Mouse (Mus musculus): Measurements from ENCODE around the gene Galnt16. TPM values are rescaled to one million over a fixed set of nuclear protein-coding genes. Genes with fewer than 3 reads are reported as not detected.

Galnt16 gene
- polyA plus RNA-seq, 1 experiment from 2014 or later, result 0.45 TPM

GRCm38 (mm10) chr12:80620501-80620900, 102.4 kb downstream of the Galnt16 start:
- no peaks in the 10 kb centered on the region for H3K27me3 ChIP-seq
- no peak overlapping the region for H3K4me3 ChIP-seq (replicated peaks)
- H3K9ac ChIP-seq, result no peak overlapping the region
- no peak overlapping the region for H3K27ac ChIP-seq (replicated peaks)
- H3K4me1 ChIP-seq (replicated peaks), result 0 out of 2 replicates have a peak, but pooled peaks cover 2% of the 10 kb centered on the region
- H3K36me3 ChIP-seq (replicated peaks), result no peaks in the 10 kb centered on the region
- no peak for ATAC-seq (ENCODE audit: insufficient read depth)
- 51% methylated on average over 5 of the region's 5 CpGs for WGBS (ENCODE audit: insufficient replicate concordance)
- H3K4me2 ChIP-seq, result no peak overlapping the region
- no peaks in the 10 kb centered on the region for H3K9me3 ChIP-seq (replicated peaks)

- WGBS (ENCODE audit: insufficient replicate concordance), result 66% methylated on average over 5 of the region's 5 CpGs
- Histone ChIP-seq H3K4me3 (replicated peaks) (no peak overlapping the region), H3K36me3 (replicated peaks) (peaks cover 56% of the 10 kb centered on the region), H3K4me2 (no peak overlapping the region), H3K9me3 (replicated peaks) (no peaks in the 10 kb centered on the region), H3K27me3 (no peaks in the 10 kb centered on the region), H3K27ac (replicated peaks) (no peak overlapping the region), H3K4me1 (replicated peaks) (no peaks in the 10 kb centered on the region), H3K9ac (no peak overlapping the region)
- ATAC-seq (ENCODE audit: insufficient read depth), result no peak
Measured at GRCm38 (mm10) chr12:80631790-80632189, 113.7 kb downstream of the Galnt16 start.

- Histone ChIP-seq H3K4me1 (replicated peaks) (peaks cover 39% of the 10 kb centered on the region), H3K4me2 (peak overlapping the region; percentile 84), H3K9ac (peak overlapping the region; percentile 86), H3K36me3 (replicated peaks) (peaks cover 49% of the 10 kb centered on the region), H3K27ac (replicated peaks) (peak overlapping the region; percentile 76), H3K27me3 (no peaks in the 10 kb centered on the region), H3K9me3 (replicated peaks) (no peaks in the 10 kb centered on the region), H3K4me3 (replicated peaks) (peak overlapping the region; percentile 81)
- peak; percentile 40 for ATAC-seq (ENCODE audit: insufficient read depth)
- WGBS (ENCODE audit: insufficient replicate concordance), result 1% methylated on average over 48 of the region's 48 CpGs
Measured at GRCm38 (mm10) chr12:80642725-80643692, 124.9 kb downstream of the Galnt16 start.

GRCm38 (mm10) chr12:80643693-80644505, 125.8 kb downstream of the Galnt16 start, which contains the start of the genes Slc39a9 and Erh:
Gene Slc39a9 (plus strand): TSS chr12:80643883.
Gene Erh (minus strand): TSS chr12:80644341.
- peaks cover 46% of the 10 kb centered on the region for H3K36me3 ChIP-seq (replicated peaks)
- peak within 1 kb of the TSS; percentile 81 for H3K4me3 ChIP-seq (replicated peaks)
- peak within 1 kb of the TSS; percentile 86 for H3K9ac ChIP-seq
- peak within 1 kb of the TSS; percentile 84 for H3K4me2 ChIP-seq
- peaks cover 39% of the 10 kb centered on the region for H3K4me1 ChIP-seq (replicated peaks)
- H3K27ac ChIP-seq (replicated peaks), result peak within 1 kb of the TSS; percentile 76
- H3K9me3 ChIP-seq (replicated peaks), result no peaks in the 10 kb centered on the region
- ATAC-seq (ENCODE audit: insufficient read depth), result peak; percentile 96
- under 1% methylated on average over 50 of the region's 50 CpGs for WGBS (ENCODE audit: insufficient replicate concordance)
- H3K27me3 ChIP-seq, result no peaks in the 10 kb centered on the region

- H3K4me2 ChIP-seq, result peak overlapping the region; percentile 84
- H3K36me3 ChIP-seq (replicated peaks), result peaks cover 41% of the 10 kb centered on the region
- peak overlapping the region; percentile 81 for H3K4me3 ChIP-seq (replicated peaks)
- peaks cover 42% of the 10 kb centered on the region for H3K4me1 ChIP-seq (replicated peaks)
- no peaks in the 10 kb centered on the region for H3K27me3 ChIP-seq
- peak overlapping the region; percentile 76 for H3K27ac ChIP-seq (replicated peaks)
- H3K9me3 ChIP-seq (replicated peaks), result no peaks in the 10 kb centered on the region
- H3K9ac ChIP-seq, result peak overlapping the region; percentile 74
- no peak for ATAC-seq (ENCODE audit: insufficient read depth)
- WGBS (ENCODE audit: insufficient replicate concordance), result 5% methylated on average over 18 of the region's 18 CpGs
Measured at GRCm38 (mm10) chr12:80644506-80644868, 126.4 kb downstream of the Galnt16 start.

- WGBS (ENCODE audit: insufficient replicate concordance), result 78% methylated on average over 3 of the region's 3 CpGs
- H3K4me1 ChIP-seq (replicated peaks), result peaks cover 48% of the 10 kb centered on the region
- H3K27ac ChIP-seq (replicated peaks), result no peak overlapping the region
- no peaks in the 10 kb centered on the region for H3K9me3 ChIP-seq (replicated peaks)
- ATAC-seq (ENCODE audit: insufficient read depth), result no peak
- H3K36me3 ChIP-seq (replicated peaks), result peaks cover 28% of the 10 kb centered on the region
- H3K4me2 ChIP-seq, result peak overlapping the region; percentile 84
- H3K9ac ChIP-seq, result no peak overlapping the region
- H3K4me3 ChIP-seq (replicated peaks), result peak overlapping the region; percentile 81; the same call in 1 of the 2 replicates
- H3K27me3 ChIP-seq, result no peaks in the 10 kb centered on the region
Measured at GRCm38 (mm10) chr12:80646377-80646776, 128.3 kb downstream of the Galnt16 start.

GRCm38 (mm10) chr12:80653951-80654658, 136.0 kb downstream of the Galnt16 start:
- H3K27me3 ChIP-seq, result no peaks in the 10 kb centered on the region
- no peak for ATAC-seq (ENCODE audit: insufficient read depth)
- no peak overlapping the region for H3K9ac ChIP-seq
- no peak overlapping the region for H3K27ac ChIP-seq (replicated peaks)
- H3K9me3 ChIP-seq (replicated peaks), result no peaks in the 10 kb centered on the region
- H3K36me3 ChIP-seq (replicated peaks), result peaks cover 6% of the 10 kb centered on the region
- 77% methylated on average over 7 of the region's 7 CpGs for WGBS (ENCODE audit: insufficient replicate concordance)
- no peak overlapping the region for H3K4me2 ChIP-seq
- H3K4me3 ChIP-seq (replicated peaks), result no peak overlapping the region
- H3K4me1 ChIP-seq (replicated peaks), result peaks cover 21% of the 10 kb centered on the region

- Histone ChIP-seq H3K36me3 (replicated peaks) (peaks cover 6% of the 10 kb centered on the region; the same call in 1 of the 2 replicates), H3K4me1 (replicated peaks) (peaks cover 20% of the 10 kb centered on the region), H3K9ac (no peak overlapping the region), H3K4me3 (replicated peaks) (no peak overlapping the region), H3K4me2 (no peak overlapping the region), H3K27ac (replicated peaks) (no peak overlapping the region), H3K27me3 (no peaks in the 10 kb centered on the region), H3K9me3 (replicated peaks) (no peaks in the 10 kb centered on the region)
- no peak for ATAC-seq (ENCODE audit: insufficient read depth)
- WGBS (ENCODE audit: insufficient replicate concordance), result 82% methylated on average over 3 of the region's 3 CpGs
Measured at GRCm38 (mm10) chr12:80654659-80655025, 136.6 kb downstream of the Galnt16 start.

- ATAC-seq (ENCODE audit: insufficient read depth), result no peak
- no peak overlapping the region for H3K4me2 ChIP-seq
- no peak overlapping the region for H3K27ac ChIP-seq (replicated peaks)
- 42% methylated on average over 6 of the region's 6 CpGs for WGBS (ENCODE audit: insufficient replicate concordance)
- no peaks in the 10 kb centered on the region for H3K27me3 ChIP-seq
- H3K4me3 ChIP-seq (replicated peaks), result no peak overlapping the region
- H3K36me3 ChIP-seq (replicated peaks), result peaks cover 12% of the 10 kb centered on the region; the same call in 1 of the 2 replicates
- peaks cover 25% of the 10 kb centered on the region for H3K4me1 ChIP-seq (replicated peaks)
- H3K9ac ChIP-seq, result no peak overlapping the region
- H3K9me3 ChIP-seq (replicated peaks), result no peaks in the 10 kb centered on the region
Measured at GRCm38 (mm10) chr12:80658661-80659060, 140.6 kb downstream of the Galnt16 start.

- Histone ChIP-seq H3K4me3 (replicated peaks) (no peak overlapping the region), H3K4me1 (replicated peaks) (peaks cover 30% of the 10 kb centered on the region), H3K9me3 (replicated peaks) (no peaks in the 10 kb centered on the region), H3K27me3 (no peaks in the 10 kb centered on the region), H3K27ac (replicated peaks) (no peak overlapping the region), H3K4me2 (no peak overlapping the region), H3K9ac (no peak overlapping the region), H3K36me3 (replicated peaks) (peaks cover 35% of the 10 kb centered on the region)
- ATAC-seq (ENCODE audit: insufficient read depth), result no peak
- WGBS (ENCODE audit: insufficient replicate concordance), result 84% methylated on average over 10 of the region's 10 CpGs
Measured at GRCm38 (mm10) chr12:80662322-80662721, 144.2 kb downstream of the Galnt16 start.

Data from liver, embryonic 15.5 days (tissue).